Mouse (Mus musculus): ENCODE measurements around the gene Nxph4. TPM values are rescaled to one million over a fixed set of nuclear protein-coding genes. Genes with fewer than 3 reads are reported as not detected.

The Nxph4 gene
- total RNA-seq, 2 experiments from 2014 or later, result 5.3 TPM

GRCm38 (mm10) chr10:127515271-127515982 is 18.9 kb downstream of the Nxph4 start:
- no peak for DNase-seq

GRCm38 (mm10) chr10:127514764-127515163 is 19.6 kb downstream of the Nxph4 start, which contains the start of gene Ndufa4l2:
Ndufa4l2 (plus strand) TSS chr10:127514967.
- no peak for DNase-seq

- DNase-seq, result no peak
These were observed 20.2 kb downstream of the Nxph4 start for GRCm38 (mm10) chr10:127514111-127514698.

GRCm38 (mm10) chr10:127513501-127514091 is 20.8 kb downstream of the Nxph4 start:
- no peak for DNase-seq

GRCm38 (mm10) chr10:127512813-127513212 is 21.5 kb downstream of the Nxph4 start:
- peak; percentile 96 for DNase-seq

DNA sequence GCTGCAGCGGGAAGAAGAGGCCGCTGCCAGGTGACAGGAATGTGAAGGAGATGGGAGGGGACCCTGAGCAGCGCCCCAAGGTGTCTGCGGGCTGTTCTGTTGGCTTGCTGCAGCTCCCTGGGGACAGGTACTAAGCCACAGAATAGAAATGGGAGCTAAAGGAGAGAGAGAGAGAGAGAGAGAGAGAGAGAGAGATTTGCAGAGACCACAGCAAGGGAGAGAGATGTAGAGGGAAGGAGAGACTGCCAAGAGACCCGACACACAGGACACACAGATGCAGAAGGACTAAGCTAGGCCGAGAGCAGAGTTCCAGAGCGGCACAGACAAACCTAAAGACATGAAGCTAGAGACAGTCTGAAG is 22.1 kb downstream of the Nxph4 start:
- no peak for DNase-seq

DNA sequence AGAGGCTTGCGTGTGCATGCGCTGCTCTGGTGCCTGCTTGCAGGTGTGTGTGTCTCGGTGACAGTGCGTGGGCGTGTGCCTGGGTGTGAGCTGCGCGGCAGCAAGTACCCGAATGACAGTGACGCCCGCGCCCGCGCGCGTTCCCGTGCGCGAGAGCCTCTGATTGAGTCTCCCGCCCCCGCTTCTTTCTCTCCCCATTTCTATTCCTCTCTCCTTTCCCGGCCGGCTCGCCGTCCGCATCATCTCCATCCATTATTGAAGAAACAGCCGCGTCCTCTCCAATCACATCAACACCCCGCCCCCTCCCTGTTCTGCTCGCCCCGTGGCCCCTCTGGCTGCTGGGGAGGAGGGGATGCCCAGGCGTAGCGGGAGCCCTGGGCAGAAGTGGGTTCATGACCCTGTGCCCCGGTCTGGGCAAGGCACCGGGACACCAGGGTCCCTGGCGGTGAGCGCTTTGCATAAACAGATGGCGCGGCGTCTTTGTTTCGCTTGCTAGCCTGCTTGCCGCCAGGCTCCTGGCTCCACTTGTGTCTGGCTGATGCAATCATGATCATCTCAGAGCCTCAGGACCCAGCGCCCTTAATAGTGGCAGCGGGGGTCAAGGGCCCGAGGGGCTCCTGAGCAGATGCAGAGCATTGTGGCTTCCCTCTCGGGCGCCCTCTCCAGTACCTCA is 22.6 kb downstream of the Nxph4 start:
- DNase-seq, result peak; percentile 45

DNA sequence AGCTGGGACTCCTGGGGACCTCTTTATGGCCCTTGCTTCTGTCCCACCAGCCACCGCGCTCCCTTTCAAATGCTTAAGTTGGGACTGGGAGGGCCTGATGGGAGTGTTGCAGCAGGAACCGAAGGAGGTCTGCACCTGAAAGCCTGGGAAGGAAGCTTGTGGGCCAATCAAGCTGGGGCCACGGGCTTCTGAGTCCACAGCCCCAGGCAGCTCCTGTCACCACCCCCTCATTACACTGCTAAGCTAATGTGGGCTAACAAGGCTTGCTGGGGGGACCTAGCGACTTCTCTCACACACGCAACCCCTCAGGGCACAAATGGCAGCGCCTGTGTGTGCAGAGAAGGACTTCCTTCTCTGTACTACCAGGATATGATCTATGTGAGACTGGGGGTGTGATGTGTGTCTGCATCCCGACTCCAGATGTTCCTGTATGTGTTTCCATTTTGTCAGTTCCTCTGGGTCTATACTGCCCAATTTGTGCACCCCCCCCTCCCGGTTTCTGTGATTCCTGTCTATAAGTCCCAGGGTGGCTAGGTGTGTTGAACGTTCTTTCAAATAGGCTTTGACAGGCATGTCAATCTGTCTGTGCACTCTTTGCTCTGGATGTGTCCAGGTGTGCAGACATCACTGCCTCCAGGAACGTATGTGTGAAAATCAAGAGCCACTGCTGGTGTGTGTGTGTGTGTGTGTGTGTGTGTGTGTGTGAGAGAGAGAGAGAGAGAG is 23.3 kb downstream of the Nxph4 start:
- no peak for DNase-seq

DNA sequence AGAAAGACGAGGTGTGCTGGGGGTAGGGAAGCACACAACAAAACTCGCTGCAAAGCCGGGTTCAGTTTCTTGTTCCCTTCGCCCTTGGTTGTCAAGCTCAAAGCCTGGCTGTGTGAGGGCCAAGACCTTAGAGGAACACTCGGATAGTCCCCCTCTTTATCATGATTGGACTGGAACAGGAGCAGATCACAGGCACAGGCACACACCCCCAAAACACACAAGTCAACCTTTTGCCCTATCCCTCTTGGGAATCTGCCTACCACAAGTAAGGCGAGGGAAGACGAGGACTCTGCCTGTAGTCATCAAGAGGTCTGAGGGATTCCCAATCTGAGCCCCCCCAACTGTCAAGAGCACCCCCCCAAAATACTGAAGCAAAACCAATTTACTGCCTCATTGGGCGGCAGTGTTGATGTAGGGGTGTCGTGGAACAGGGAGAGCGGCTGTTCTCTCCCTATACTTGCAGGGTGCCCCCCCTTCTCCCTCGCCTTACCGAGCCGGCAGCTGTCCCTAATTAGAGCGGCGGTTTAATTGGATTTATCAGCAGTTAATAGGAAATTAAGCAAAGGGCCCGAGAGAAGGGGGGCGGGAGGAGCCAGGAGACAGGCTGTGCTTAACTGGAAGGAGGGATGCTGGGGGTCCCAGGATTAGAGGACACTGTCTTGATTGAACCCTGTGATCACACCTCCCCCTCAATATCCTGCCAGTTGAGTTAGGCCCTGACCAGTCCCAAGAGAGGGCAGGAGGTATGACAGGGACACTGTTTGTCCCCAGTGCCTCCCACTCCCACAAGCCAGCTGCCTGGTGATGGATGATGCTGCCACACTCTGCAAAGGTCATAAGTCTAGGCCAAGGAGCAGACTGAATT is 24.3 kb downstream of the Nxph4 start:
- DNase-seq, result no peak

- peak; percentile 89 for DNase-seq
These were observed 25.1 kb downstream of the Nxph4 start for GRCm38 (mm10) chr10:127509051-127509836.

DNA sequence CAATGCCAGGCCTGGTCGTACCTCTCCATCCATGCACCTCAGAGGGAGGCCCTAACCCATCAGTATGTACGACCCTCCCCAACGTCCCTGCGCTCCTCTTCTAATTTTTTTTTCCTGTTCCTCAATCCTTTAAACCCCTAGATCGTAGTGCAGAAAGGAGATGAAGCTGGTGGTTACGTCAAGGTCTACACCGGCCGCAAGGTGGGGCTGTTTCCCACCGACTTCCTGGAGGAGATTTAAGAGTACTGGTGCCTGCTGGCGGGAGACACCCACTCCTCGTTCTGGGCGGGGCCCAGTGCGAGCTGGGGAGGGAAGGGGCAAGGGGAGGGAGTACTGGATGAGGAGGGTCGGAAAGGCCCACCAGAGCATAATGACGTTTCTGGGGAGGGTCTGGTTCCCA is 26.1 kb downstream of the Nxph4 start:
- peak; percentile 81 for DNase-seq

DNA sequence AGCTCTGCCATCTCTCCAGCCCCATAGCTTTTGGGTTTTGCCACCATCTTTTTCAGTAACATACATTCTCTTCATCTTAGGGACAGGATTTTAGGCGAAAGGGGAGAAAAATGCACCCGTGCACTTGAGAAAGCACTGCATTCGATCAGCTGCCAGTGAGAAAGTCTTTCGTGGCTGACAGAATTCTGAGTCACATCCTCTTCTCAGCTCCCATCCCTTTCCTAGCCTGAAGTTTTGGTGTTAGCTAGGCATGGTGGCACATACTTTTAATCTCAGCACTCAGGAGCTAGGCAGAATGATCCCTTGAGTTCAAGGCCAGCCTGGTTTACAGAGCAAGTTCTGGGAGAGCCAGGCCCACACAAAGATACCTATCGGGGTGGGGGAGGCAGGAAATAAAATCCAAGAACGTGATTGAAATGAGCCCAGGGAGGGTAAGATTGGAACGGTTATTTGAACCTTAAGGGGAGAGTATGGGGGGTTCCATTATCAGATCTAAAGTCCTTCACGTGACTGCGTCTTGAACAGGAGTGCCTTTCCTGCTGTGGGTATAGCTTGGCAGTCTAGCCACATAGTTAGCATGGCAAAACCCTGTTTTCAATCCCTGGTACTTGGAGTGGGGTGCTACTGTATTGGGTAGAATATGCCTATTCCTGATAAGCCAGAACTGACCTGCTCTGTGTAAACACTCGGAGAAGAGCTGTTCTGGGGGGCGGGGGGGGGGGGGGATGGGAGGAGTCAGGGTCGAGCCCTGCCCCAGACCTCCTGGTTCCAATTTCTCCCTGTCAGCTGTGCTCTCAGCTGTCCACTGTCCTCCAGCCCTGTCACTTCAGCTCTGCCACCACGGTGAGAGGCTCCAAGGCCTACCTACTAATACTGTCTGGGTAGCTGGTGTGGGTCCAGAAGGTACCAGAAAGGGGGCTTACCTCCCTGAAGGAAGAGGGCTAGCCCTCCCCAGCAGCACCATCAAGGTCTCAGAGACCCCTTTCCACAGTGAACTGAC is 33.2 kb downstream of the Nxph4 start, which contains the start of gene Stac3:
Stac3 (plus strand) TSS at position 793 of the 1,000 bp plus-strand sequence.
- DNase-seq, result no peak

DNA sequence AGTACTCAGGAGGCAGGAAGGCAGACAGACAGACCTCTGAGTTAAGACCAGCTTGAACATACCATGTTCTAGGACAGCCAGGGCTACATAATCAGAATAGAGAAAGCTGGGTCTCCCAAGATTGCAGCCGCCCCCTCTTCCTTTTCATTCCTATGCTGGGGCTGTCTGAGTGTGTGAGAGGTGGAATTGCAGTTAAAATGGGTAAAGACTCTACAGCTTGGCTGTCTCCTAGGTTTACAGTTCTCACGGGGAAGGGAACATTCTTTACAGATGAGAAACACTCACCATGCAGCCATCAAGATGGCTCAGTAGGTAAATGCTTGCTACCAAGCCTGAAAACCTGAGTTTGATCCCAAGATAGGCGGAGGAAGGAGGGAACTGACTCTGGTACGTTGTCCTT is 34.3 kb downstream of the Nxph4 start:
- DNase-seq, result no peak

DNA sequence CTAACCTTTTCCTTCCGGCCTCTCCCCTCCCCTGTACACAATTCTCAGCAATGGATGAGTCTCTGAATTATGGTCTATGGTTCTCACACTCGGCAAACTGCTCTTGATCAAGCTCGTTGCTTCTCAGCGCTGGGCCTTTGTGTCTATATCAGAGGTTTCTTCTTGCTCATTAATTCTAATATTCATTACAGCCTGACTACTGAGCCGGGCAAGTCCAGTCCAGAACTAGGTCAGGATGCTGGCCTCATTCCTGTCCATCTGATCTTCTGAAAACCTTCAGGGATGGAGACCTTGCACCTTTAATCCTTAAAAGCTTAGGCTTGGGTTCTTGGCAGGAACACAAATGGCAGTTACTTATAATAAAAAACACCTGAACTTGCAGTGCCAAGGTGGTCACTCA is 34.8 kb downstream of the Nxph4 start:
- DNase-seq, result no peak

DNA sequence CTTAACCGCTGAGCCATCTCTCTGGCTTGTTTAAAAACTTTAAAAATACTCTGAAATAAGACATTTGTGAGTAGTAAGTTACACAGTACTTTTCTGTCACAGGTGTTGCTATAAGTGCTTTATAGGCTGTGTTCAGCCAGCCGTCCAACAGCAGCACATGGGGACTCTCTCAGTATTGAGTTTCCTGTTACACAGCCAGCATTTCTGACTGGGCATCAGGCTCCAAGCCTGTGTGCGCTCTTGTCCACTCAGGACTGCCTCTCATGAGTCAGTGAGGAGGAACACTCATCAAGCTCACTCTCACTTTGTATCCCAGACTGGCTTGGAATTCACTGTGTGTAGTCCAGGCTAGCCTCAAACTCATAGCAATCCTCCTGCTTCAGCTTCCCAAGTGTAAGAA is 38.2 kb downstream of the Nxph4 start:
- no peak for DNase-seq

DNA sequence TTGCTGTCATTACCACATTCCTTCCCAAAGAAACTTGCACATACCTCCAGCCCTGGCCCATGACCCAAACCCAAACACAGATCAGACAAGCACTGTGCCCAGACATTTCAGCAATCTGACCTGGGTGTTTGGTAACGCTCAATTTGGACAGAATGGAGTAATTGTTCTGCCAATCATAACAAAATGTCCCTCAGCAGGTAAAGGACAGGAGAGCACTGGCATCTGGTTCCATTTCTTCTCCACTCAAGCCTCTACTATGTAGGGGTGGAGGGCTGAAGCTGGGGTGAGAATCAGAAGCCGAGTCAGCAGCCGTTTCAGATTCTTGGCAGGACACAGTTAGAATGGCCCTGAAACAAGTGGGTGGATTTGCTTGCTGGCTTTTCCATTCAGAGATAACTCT is 42.2 kb downstream of the Nxph4 start:
- DNase-seq, result no peak

GRCm38 (mm10) chr10:127491128-127491512 is 43.2 kb downstream of the Nxph4 start:
- no peak for DNase-seq

DNA sequence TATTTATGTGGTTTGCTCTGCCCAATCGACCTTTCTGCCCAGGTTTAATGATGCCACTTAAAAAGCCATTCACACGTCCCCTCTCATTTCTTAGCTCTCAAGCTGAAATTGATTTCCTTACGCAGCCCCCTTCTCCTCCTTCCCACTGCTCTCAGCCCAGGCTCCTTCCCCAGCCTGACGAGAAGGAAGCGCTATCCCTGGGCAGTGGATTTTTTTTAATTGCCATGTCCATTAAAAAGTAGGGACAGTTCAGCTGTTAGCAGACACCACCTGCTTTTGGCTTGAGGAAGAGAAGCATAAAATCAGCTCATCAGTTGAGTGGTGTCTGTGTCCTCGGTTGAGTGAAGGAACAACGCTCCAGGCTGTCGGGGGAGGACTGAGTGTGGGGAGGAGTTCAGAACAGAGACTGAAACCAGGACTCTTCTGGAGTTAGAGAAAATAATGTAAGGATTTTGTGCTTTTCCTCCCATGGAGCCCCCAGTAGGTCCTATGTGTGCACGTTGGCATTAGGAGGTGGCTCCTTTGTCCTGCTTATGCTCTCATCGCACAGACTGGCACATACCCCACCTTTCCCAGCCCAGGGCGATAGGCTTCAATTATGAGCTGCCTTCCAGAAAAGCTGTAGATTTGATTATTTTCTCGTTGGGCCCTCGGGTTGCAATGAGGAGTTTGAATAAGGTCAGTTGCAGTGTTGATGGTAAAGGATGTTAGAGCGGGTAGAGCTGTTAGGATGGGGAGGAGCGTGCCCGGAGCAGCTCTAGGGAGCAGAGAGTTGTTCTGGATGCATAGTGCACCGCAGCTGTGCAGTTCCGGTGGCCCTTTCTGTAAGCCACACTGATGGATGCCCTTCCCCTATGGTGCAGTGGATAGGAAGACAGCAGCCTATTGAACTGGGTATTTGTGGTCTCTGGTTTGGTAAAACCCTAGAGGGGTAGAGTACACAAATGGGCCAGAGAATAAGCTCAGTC is 43.9 kb downstream of the Nxph4 start:
- no peak for DNase-seq
